Mouse (Mus musculus): Measurements from ENCODE around the gene BC051019. TPM values are rescaled to one million over a fixed set of nuclear protein-coding genes. Genes with fewer than 3 reads are reported as not detected.

The BC051019 gene
- polyA plus RNA-seq, 1 experiment from 2014 or later, result not detected

DNA sequence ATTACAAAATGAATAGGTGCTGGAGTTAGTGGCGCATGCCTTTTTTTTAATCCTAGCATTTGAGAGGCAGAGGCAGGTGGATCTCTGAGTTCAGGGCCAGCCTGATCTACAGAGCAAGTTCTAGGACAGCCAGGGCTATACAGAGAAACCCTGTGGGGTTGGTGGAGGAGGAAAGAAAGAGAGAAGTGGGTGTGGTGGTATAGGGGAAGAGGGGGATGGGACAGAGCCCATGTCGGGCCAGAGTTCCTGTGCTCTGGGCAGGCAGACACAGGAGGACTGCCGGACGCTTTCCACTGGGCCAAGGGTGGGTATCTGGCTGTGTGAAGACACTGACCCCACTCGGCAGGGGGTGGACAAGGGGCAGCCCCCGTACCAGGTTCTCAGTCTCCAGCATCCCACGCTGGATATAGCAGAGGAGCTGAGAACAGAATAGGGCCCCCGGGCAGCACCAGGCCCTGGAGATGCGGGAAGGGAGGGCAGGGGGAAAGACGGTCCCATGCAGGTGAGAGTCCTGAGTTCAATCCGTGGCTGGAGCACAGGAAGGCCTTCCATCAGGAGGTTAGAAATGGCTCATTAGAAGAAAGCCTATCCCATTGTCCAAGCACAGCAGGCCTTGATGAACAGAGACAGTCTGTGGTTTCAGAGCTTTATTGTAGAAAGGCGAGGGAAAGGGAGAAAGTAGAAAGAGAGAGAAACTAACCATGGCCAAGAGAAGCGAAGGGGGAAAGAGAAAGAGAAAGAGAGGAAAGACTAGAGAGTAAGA is 28.9 kb downstream of the BC051019 start:
- H3K27ac ChIP-seq, result no peak overlapping the region
- no peak overlapping the region for H3K4me3 ChIP-seq (ENCODE audit: inconsistent target)
- no peaks in the 10 kb centered on the region for H3K36me3 ChIP-seq (ENCODE audit: inconsistent target)
- WGBS (ENCODE audit: missing documents), result 86% methylated on average over 13 of the region's 13 CpGs
- no peaks in the 10 kb centered on the region for H3K79me2 ChIP-seq (ENCODE audit: inconsistent target)

DNA sequence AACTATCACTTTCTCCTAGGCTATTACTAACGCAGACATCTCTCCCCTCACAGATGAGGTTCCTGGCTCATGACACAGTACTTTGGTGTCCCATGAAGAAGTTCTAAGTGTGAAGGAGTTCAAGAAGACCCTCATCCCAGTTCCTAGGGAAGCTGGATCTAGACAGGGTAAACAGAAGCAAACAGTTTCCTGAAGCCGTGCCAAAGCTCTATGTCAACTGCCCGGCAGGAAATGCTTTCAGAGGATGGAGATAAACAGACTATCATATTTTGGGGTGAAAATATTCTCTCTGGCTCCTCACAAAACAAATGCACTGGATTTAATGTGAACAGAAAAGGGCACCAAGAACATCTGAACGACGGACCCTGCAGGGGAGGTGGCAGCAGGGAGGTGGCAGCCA is 32.7 kb downstream of the BC051019 start:
- no peak overlapping the region for H3K4me3 ChIP-seq (ENCODE audit: inconsistent target)
- no peaks in the 10 kb centered on the region for H3K36me3 ChIP-seq (ENCODE audit: inconsistent target)
- no peak overlapping the region for H3K27ac ChIP-seq
- 83% methylated on average over 5 of the region's 5 CpGs for WGBS (ENCODE audit: missing documents)
- no peaks in the 10 kb centered on the region for H3K79me2 ChIP-seq (ENCODE audit: inconsistent target)

DNA sequence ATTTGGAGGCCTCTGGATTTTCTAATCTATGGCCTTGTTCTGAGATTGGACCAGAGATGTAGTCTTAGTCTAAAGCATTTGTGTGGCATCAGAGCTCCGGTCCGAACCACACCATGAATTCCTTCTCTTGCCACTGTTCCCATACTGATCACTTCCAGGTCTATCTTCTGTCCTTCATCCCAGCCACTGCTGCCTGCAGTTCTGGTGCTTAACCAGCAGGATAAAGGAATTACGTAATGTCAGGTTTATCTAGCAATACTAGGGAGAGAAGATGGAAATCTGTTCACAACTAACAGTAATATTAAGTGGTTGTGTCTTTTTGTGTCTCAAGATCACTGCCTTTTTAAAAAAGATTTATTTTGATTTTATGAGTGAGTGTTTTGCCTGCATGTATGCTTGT is 33.5 kb downstream of the BC051019 start:
- Histone ChIP-seq H3K36me3 (ENCODE audit: inconsistent target) (no peaks in the 10 kb centered on the region), H3K27ac (no peak overlapping the region), H3K79me2 (ENCODE audit: inconsistent target) (no peaks in the 10 kb centered on the region), H3K4me3 (ENCODE audit: inconsistent target) (no peak overlapping the region)
- 87% methylated on average over 3 of the region's 3 CpGs for WGBS (ENCODE audit: missing documents)

DNA sequence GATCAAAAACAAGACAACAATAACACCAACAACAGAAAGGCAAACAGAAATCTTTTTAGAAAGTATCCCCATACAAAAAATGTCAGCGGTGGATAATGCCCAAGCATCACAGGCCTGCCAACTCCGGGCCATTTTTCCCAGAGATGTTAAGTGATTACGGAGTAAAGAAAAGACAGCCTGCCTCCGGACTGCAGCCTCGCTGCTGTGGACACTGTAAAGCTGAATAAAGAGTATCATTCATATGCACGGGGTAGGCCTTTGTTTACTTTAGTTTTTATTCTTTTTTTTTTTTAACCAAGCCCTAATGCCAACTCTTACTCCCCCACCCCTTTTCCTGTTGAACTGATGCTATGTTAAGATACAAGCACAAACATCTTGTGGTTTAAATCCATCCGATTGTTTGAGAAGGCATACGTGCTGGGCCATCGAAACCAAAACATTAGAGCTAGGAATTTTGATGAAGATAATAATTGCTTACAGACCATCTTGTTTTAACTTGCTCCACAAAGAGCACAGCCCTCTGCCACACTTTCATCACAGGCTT is 37.0 kb downstream of the BC051019 start:
- H3K27ac ChIP-seq, result no peak overlapping the region
- H3K4me3 ChIP-seq (ENCODE audit: inconsistent target), result no peak overlapping the region
- H3K79me2 ChIP-seq (ENCODE audit: inconsistent target), result no peaks in the 10 kb centered on the region
- no peaks in the 10 kb centered on the region for H3K36me3 ChIP-seq (ENCODE audit: inconsistent target)
- 82% methylated on average over 9 of the region's 9 CpGs for WGBS (ENCODE audit: missing documents)

DNA sequence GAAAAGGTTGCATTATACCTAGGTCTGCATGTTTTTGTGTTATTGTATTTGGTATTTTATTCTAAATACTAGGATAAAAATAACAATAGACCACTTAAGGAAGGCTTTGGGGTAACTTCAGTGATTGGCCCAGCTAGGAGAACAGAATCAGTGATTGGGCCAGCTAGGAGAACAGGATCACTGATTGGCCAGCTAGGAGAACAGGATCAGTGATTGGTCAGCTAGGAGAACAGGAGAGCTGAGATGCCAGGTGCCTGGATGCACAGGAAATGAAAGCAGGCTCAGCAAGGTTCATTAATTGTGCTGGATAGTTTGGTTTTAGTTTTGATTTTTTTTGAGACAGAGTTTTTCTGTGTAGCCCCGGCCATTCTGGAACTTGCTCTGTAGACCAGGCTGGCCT is 42.8 kb downstream of the BC051019 start:
- Histone ChIP-seq H3K27ac (no peak overlapping the region), H3K4me3 (ENCODE audit: inconsistent target) (no peak overlapping the region), H3K36me3 (ENCODE audit: inconsistent target) (no peaks in the 10 kb centered on the region), H3K79me2 (ENCODE audit: inconsistent target) (no peaks in the 10 kb centered on the region)
- WGBS (ENCODE audit: missing documents), result 100% methylated on average over 1 of the region's 1 CpGs

DNA sequence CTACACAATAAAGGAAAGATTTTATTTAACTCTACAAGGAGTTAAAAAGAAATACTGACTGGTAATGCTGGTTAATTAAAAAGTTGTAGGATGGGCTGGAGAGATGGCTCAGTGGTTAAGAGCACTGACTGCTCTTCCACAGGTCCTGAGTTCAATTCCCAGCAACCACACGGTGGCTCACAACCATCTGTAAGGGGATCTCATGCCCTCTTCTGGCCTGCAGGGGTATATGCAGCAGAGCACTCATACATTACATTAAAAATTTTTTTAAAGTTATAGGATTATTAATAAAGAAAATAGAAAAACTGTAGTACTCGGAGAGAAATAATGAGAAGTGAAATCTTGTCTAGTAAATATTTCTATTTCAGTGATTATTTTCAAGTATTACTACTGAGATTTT is 43.4 kb downstream of the BC051019 start:
- WGBS (ENCODE audit: missing documents), result 97% methylated on average over 2 of the region's 2 CpGs
- H3K27ac ChIP-seq, result no peak overlapping the region

DNA sequence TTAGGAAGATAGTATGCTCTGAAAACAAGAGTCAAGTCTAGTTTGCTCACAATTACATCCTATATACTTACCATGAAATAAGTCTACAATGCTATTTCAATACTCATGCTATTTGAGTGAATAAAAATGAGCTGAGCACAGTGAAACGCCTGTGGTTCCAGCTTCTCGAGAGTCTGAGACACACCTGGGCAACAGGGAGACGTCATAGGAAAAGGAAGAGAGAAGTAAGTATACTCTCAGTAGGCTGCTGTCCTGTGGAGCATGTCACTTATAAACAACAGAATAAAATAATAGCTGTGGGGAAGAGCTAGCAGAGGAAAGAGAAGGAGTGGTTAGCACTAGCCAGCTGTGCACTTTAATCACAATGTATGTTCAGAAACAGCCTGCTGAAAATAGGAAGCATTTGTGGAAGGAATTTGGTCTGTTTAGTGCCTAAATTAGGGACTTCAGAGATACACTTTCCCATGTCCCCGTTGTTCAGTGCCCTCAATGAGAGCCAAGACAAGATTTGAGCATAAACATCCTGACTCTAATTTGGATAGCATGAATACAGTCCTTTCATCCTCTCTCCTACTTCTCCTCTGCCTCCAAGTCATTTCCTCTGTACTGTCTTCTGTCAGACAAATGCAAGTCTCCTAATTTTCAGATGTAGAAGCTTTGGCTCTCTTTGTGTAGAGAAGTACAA is 48.6 kb downstream of the BC051019 start:
- no peak overlapping the region for H3K4me3 ChIP-seq (ENCODE audit: inconsistent target)
- WGBS (ENCODE audit: missing documents), result 51% methylated on average over 4 of the region's 4 CpGs
- H3K27ac ChIP-seq, result no peak overlapping the region
- no peaks in the 10 kb centered on the region for H3K79me2 ChIP-seq (ENCODE audit: inconsistent target)
- H3K36me3 ChIP-seq (ENCODE audit: inconsistent target), result no peaks in the 10 kb centered on the region

More for the DNA sequence above, 43.4 kb downstream of the BC051019 start:
- H3K4me3 ChIP-seq (ENCODE audit: inconsistent target), result no peak overlapping the region
- no peaks in the 10 kb centered on the region for H3K36me3 ChIP-seq (ENCODE audit: inconsistent target)
- H3K79me2 ChIP-seq (ENCODE audit: inconsistent target), result no peaks in the 10 kb centered on the region

DNA sequence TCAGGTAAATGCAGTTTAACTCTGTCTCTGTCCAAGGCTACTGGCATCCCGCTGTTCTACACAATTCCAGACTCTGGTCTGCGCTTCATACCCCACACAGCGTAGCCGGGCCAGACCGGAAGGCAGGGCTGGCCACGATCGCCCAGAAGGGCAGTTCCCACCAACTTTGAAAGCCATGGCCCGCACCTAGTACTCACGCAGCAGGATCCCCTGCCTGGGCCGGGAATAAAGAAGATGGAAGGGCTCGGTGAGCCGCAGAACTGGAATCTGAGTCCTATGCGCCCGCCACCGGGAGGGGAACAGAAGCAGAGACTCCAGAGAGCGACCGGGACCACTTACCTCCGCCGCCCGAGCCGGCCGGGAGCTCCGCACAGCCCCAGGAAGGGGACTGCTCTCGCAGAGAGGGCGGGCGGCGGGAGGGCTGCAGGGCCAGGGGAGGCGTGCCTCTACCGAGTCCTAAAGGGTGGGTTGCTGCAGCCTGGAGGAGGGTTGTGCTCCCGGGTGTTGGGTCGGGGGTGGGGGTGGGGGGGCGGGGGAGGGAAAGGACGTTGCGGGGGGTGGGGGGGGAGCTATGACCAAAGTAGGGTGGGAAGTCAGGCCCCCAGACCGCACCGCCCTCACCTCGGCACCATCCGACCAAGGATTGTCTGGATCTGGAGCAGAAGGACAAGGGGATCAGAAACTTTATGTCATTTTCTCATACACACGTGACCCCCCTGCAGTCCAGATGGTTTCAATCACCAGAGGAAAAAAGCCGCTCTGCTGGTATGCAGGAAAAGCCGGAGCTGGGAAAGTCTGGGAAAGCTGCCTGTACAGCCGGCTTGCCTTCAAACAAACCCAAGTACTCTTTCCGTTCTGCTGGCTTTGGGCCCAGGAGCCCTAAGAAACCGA is 51.8 kb downstream of the BC051019 start:
- H3K27ac ChIP-seq, result no peak overlapping the region
- H3K4me3 ChIP-seq (ENCODE audit: inconsistent target), result no peak overlapping the region
- H3K36me3 ChIP-seq (ENCODE audit: inconsistent target), result no peaks in the 10 kb centered on the region
- no peaks in the 10 kb centered on the region for H3K79me2 ChIP-seq (ENCODE audit: inconsistent target)
- WGBS (ENCODE audit: missing documents), result 10% methylated on average over 42 of the region's 44 CpGs

DNA sequence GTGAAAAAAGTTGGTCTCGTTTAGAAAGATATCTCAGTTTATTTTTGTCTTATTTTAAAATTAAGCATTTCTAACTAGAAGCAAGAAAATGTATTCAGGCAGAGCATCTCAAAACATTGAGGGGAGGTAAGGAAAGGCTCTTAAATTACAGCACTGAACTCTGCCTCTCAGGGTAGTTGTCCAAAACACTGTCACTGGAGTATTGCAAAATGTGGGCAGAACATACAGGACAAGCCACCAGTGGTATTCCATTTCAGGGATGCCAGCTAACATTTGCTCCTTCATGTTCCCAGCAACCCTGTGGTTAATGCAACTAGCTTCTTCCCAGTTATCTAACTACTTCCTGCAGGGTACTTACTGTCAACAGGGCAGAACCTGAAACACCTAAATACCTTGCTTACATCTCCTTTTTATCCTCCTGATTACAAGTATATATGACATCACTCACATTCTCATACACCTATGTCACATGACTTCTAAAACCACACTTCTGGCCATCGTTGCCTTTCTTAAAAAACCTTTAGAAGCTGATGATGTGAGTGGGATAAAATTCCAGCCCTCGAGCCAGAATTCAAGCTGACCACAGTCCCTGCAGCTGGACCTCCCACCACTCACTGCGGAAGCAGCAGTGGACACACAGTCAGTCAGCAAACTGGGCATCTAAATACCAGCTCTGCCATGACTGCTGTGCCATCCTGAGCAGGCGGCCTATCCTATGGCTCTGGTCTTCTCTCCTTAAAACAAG is 54.1 kb downstream of the BC051019 start:
- Histone ChIP-seq H3K27ac (no peak overlapping the region), H3K79me2 (ENCODE audit: inconsistent target) (no peaks in the 10 kb centered on the region), H3K4me3 (ENCODE audit: inconsistent target) (no peak overlapping the region), H3K36me3 (ENCODE audit: inconsistent target) (no peaks in the 10 kb centered on the region)
- 84% methylated on average over 5 of the region's 5 CpGs for WGBS (ENCODE audit: missing documents)

DNA sequence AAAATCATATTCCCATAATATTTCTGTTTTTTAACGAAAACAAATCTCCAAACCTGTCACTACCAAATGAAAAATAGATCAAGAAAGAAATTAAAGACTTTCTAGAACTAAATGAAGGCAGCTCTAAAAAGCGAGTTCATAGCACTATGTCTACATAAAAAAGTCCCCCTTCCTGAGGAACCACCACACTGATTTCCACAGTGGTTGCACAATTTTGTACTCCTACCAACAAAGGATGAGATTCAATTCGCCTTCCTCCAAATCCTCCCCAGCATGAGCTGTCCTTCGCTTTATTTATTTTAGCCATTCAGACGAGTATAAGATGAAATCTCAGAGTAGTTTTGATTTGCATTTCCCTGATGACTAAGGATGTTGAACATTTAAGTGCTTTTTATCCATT is 57.0 kb downstream of the BC051019 start:
- H3K79me2 ChIP-seq (ENCODE audit: inconsistent target), result no peaks in the 10 kb centered on the region
- 61% methylated on average over 5 of the region's 5 CpGs for WGBS (ENCODE audit: missing documents)
- H3K4me3 ChIP-seq (ENCODE audit: inconsistent target), result no peak overlapping the region
- no peaks in the 10 kb centered on the region for H3K36me3 ChIP-seq (ENCODE audit: inconsistent target)
- no peak overlapping the region for H3K27ac ChIP-seq

DNA sequence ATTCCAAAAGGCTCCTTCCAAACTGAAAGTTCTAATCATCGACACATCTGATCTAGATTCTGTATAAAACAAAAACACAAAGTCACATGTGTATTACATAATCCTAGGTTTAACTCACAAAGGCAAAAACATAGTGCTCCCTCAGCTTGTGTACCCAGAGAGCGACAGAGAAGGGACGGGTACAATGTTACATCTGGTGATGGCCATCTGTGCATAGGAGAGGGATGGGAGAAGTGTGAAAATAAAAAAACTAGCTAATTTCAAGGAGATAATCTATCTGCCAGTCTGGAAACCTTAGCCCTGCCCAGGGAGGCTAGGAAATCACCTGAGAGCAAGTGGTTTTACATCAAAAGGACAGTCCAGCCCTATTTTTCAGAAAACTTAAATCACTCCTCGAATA is 61.0 kb downstream of the BC051019 start:
- H3K36me3 ChIP-seq (ENCODE audit: inconsistent target), result no peaks in the 10 kb centered on the region
- H3K4me3 ChIP-seq (ENCODE audit: inconsistent target), result no peak overlapping the region
- no peaks in the 10 kb centered on the region for H3K79me2 ChIP-seq (ENCODE audit: inconsistent target)
- WGBS (ENCODE audit: missing documents), result 89% methylated on average over 4 of the region's 4 CpGs
- no peak overlapping the region for H3K27ac ChIP-seq

Measured in macrophage (primary cell).